Mouse (Mus musculus): ENCODE results near the gene Kat6b. TPM values are rescaled to one million over a fixed set of nuclear protein-coding genes. Genes with fewer than 3 reads are reported as not detected.
"Not testable (repeated sequence)": the region's sequence is repeated elsewhere in the genome, so short reads cannot be mapped to it uniquely, and the experiment has no call there.

Gene Kat6b
- polyA plus RNA-seq, 1 experiment from 2014 or later = 16.1 TPM

DNA sequence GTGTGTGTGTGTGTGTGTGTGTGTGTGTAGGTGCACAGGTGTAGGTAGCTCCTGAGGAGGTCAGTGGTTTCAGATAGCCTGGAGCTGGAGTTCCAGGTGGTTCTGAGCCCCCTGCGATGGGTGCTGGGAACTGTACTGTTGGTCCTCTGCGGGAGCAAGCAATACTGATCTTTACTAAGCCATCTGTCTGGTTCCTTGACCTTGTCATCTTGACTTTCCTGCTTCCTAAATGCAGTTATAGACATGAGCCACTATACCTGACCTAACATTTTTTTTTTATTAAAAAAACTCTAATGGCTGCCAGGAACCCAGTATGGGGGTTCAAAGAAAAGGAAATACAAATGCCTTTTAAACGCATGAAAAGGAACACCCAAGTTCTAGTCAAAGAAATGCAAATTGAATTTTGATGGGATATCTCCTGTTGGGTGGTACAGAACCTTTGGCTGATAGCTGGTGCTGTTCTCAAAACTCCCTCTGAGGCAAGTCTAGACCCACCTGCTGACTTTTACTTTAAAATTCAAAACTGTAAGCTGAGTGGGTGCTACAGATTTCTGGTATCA is 4.8 kb downstream of the Kat6b start:
- Histone ChIP-seq H3K27me3 (replicated peaks) (no peaks in the 10 kb centered on the region), H3K27ac (replicated peaks) (no peak overlapping the region), H3K4me3 (replicated peaks) (no peak overlapping the region), H3K36me3 (no peaks in the 10 kb centered on the region), H3K4me2 (no peak overlapping the region), H3K9ac (replicated peaks) (no peak overlapping the region), H3K9me3 (replicated peaks) (no peaks in the 10 kb centered on the region), H3K4me1 (no peaks in the 10 kb centered on the region)
- WGBS = 96% methylated on average over 3 of the region's 3 CpGs
- ATAC-seq (ENCODE audit: low FRiP score) = no peak

DNA sequence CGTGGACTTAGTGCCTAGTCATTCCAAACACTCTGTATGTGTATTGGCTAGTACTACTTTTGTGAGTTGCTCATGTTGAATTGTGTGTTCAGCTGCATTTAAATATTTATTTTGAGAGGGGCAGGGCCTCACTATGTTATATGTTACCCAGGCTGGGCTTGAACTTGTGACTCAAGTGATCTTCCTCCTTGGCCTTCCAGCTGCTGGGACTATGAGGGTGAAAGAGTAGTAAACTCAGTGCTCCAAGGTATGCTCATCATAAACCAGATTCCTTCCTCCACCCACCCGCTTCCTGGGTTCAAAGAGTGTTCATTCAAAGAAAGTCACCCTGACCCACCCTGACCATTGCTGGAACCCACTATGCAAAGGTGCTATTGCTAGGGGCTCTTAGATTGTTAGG is 5.9 kb downstream of the Kat6b start:
- WGBS = 96% methylated on average over 2 of the region's 2 CpGs
- not testable (repeated sequence) for ATAC-seq (ENCODE audit: low FRiP score)

DNA sequence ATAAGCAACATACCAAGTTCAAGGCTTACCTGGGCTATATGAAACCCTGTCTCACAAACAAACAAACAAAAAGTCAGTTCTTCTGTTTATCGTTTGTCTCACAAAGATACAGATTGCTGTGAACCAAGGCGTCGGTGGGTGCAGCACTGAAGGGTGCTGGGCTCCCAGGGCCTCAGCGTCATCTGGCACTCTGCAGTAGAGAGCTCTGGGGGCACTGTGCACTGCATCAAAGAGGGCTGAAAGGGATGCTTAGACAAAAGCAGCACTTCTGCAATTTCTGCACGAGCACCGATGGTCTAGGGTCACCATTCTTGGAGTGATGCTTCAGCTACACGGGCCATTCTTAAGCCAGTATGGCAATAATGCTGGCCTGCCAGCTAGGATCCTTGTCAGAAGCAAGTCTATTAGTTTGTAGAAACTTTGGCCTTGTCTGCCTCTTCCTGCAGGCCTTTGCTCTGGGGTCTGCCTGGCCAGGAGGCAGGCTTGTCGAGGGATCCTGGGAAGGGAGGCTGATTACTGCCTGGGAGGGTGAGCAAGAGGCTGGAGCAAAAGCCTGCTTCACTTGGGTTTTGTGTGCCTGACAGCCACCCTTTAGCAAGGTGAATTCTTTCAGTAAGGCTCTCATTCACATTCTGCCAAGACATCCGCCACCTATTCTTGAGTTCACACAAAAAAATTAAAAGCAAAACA is 7.3 kb downstream of the Kat6b start:
- 60% methylated on average over 8 of the region's 9 CpGs for WGBS
- not testable (repeated sequence) for H3K4me2 ChIP-seq; H3K36me3 ChIP-seq; ATAC-seq (ENCODE audit: low FRiP score); H3K4me3 ChIP-seq (replicated peaks); H3K27ac ChIP-seq (replicated peaks); H3K4me1 ChIP-seq; H3K9ac ChIP-seq (replicated peaks); H3K9me3 ChIP-seq (replicated peaks); H3K27me3 ChIP-seq (replicated peaks)

More for the DNA sequence above, 5.9 kb downstream of the Kat6b start:
- H3K36me3 ChIP-seq; H3K9ac ChIP-seq (replicated peaks); H3K27ac ChIP-seq (replicated peaks); H3K27me3 ChIP-seq (replicated peaks); H3K4me1 ChIP-seq; H3K4me3 ChIP-seq (replicated peaks); H3K9me3 ChIP-seq (replicated peaks); H3K4me2 ChIP-seq: not testable (repeated sequence)

DNA sequence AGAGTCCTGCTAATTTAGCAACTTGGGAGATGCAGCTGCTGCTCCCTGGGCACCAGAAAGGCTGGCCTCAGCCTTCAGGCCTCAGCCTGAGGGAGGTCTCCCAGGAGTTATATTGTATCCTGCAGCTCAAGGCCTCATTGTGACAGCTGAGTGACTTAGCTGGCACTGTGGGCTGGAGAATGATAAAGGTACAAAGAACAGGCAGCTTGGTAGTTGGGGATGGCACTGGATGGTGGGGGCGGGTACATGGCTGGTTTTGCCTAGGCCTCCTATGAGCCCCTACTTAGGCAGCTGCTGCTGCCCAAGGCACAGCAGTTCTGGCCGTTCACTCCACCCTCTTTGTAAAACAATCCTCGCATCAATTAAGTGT is 7.9 kb downstream of the Kat6b start:
- no peaks in the 10 kb centered on the region for H3K9me3 ChIP-seq (replicated peaks)
- no peaks in the 10 kb centered on the region for H3K36me3 ChIP-seq
- no peak overlapping the region for H3K4me2 ChIP-seq
- no peaks in the 10 kb centered on the region for H3K4me1 ChIP-seq
- no peak overlapping the region for H3K4me3 ChIP-seq (replicated peaks)
- ATAC-seq (ENCODE audit: low FRiP score) = no peak
- no peaks in the 10 kb centered on the region for H3K27me3 ChIP-seq (replicated peaks)
- H3K27ac ChIP-seq (replicated peaks) = no peak overlapping the region; the same call in 1 of the 2 replicates
- H3K9ac ChIP-seq (replicated peaks) = no peak overlapping the region
- 45% methylated on average over 3 of the region's 3 CpGs for WGBS

DNA sequence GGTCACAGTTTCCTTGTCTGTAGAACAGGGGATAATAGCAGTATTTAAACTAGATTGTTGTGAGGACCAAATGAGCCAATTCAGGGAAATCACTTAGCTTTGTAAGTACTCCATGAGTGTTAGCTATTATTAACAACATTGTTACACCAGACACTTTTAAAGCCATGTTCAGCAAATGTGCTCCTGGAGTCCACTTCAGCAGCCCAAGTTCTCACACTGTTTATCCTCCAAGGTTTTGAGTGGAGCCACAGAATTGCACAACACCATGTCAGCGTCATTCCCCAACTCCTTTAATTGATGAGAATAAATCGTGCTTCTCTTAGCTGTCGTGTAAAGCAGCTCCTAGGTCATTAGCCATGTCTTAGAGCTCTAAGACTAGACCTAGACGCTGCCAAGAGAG is 8.9 kb downstream of the Kat6b start:
- H3K9ac ChIP-seq (replicated peaks) = no peak overlapping the region
- 47% methylated on average over 4 of the region's 4 CpGs for WGBS

DNA sequence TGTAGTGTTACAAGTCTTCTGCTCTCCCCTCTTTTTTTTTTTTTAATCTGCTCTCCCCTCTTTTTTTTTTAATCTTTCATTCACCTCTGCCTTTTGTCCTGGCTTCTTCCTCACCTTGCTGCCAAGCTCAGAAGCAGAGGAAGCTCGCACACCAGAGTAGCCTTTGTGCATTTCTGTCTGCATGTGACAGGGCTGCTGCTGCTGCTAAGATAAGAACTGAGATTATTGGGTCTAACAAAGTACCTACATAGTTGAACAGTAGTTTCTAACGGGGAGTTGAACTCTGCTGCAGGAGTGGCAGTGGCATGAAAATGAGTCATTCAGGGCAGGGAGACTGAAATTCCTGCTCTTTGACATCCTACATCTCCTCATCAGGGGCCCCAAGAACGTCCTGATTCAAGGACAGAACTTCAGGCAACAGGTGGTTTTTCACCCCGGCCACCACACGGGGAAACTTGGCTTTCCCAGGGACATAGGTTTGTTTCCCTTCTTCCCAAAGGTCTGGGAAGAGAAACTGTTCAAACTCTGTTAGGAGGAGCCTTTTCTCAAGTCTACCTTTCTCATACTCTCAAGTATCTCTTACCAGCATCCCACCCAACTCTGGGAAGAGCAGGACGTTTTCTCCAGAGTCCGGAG is 17.2 kb downstream of the Kat6b start:
- 3% methylated on average over 7 of the region's 7 CpGs for WGBS
- Histone ChIP-seq H3K4me3 (replicated peaks) (peak overlapping the region; percentile 74), H3K27me3 (replicated peaks) (no peaks in the 10 kb centered on the region), H3K36me3 (no peaks in the 10 kb centered on the region), H3K27ac (replicated peaks) (peak overlapping the region; percentile 99), H3K9ac (replicated peaks) (peak overlapping the region; percentile 91), H3K4me1 (peaks cover 28% of the 10 kb centered on the region), H3K4me2 (peak overlapping the region; percentile 93), H3K9me3 (replicated peaks) (no peaks in the 10 kb centered on the region)
- no peak for ATAC-seq (ENCODE audit: low FRiP score)

More for the DNA sequence above, 8.9 kb downstream of the Kat6b start:
- H3K27ac ChIP-seq (replicated peaks) = no peak overlapping the region
- no peaks in the 10 kb centered on the region for H3K27me3 ChIP-seq (replicated peaks)
- H3K4me1 ChIP-seq = no peaks in the 10 kb centered on the region
- H3K36me3 ChIP-seq = no peaks in the 10 kb centered on the region
- ATAC-seq (ENCODE audit: low FRiP score) = no peak
- no peaks in the 10 kb centered on the region for H3K9me3 ChIP-seq (replicated peaks)
- no peak overlapping the region for H3K4me2 ChIP-seq
- no peak overlapping the region for H3K4me3 ChIP-seq (replicated peaks)

DNA sequence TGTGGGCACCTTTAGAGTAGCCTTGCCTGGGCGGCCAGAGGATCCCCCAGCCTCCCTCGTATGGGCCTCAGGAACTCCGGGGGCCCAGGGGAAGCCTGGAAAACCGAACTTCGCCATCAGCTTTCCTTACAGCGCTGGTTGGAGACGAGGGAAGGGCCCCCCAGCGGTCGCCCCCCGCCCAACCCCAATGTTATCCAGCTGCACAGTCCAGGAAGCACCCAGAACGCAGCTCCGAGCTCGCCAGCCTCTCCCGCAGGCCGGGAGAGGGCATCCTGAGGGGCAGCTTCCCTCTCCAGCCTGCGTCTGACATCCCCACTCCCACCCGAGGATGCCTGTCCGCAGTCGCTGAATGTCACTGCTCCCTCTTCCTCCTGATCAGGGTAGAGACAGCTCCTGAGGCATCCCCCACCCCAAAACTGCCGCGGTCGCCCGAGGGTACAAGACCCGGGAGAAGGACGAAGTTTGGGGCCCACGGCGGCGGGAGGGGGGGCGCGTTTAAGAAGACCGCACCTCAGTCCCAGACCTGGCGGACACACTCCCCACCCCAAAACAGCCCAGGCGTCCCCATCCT is 17.9 kb downstream of the Kat6b start:
- Histone ChIP-seq H3K4me3 (replicated peaks) (peak overlapping the region; percentile 74), H3K36me3 (no peaks in the 10 kb centered on the region), H3K27me3 (replicated peaks) (no peaks in the 10 kb centered on the region), H3K27ac (replicated peaks) (peak overlapping the region; percentile 99), H3K4me1 (peaks cover 33% of the 10 kb centered on the region), H3K4me2 (peak overlapping the region; percentile 93), H3K9me3 (replicated peaks) (no peaks in the 10 kb centered on the region), H3K9ac (replicated peaks) (peak overlapping the region; percentile 91)
- ATAC-seq (ENCODE audit: low FRiP score) = no peak
- WGBS = 0% methylated on average over 33 of the region's 33 CpGs

DNA sequence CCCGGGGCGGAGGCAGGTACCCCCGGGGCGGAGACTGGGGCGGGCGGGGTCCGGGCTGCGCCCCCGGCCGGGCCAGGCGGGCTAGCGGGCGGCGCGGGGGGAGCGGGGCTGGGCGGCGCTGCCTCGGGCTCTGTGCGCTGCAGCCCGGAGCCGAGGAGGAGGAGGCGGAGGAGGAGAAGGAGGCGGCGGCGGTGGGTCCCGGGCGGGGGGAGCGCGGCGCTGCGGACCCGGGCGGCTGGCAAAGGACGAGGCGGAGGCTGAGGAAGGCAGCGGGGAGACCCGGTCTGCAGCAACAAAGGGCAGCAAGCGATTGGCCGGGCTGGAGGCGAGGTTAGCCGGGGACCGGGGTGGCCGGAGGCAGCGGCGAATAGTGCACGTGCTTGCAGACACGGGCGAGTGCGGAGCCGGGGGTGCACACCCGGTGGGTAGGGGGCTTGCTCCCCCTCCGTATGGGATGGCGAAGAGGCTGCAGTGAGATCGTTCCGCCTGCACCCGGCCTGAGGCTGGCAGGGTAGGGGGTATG is 18.5 kb downstream of the Kat6b start:
- peak; percentile 48 for ATAC-seq (ENCODE audit: low FRiP score)
- Histone ChIP-seq H3K9ac (replicated peaks) (peak overlapping the region; percentile 91), H3K9me3 (replicated peaks) (no peaks in the 10 kb centered on the region), H3K4me2 (peak overlapping the region; percentile 93), H3K4me3 (replicated peaks) (peak overlapping the region; percentile 74), H3K27me3 (replicated peaks) (no peaks in the 10 kb centered on the region), H3K27ac (replicated peaks) (peak overlapping the region; percentile 99), H3K4me1 (peaks cover 33% of the 10 kb centered on the region), H3K36me3 (no peaks in the 10 kb centered on the region)
- WGBS = under 1% methylated on average over 40 of the region's 57 CpGs

DNA sequence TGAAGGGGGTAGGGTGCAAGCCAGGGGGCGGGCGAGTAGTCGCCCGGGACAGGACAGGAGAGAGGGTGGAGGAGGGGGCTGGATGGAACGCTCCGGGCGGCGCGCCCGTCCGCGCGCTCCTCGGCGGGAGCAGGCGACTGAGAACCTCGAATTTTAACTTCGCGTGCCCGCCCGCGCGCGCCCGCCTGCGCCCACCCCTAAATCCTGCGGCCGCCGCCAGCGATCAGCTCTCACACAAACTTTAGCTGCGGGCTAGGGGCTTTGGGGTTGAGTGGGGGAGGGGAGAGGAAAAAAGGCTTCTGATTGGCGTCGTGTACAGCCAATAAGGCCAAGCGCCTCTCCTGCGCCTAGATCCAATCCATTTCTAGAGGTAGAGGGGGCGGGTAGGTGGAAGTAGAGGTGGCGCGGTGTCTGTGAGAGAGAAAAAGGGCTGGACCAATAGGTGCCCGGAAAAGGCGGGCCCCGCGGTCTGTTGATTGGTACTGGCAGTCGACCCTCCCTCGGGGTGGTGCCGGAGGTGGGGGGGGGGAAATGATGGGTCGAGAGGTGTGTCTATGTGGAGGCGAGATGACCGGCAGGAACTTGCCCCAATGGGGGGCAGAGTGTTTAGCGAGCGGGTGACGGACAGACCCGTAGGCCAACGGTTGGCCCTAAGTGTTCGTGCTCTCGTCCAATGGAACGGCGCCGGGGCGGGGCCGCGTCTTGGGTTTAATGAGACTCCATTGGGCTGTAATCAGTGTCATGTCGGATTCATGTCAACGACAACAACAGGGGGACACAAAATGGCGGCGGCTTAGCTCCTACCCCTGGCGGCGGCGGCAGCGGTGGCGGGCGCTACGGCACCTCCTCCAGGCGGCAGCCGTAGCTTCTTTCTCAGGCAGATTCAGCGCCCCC is 19.2 kb downstream of the Kat6b start:
- under 1% methylated on average over 66 of the region's 75 CpGs for WGBS
- Histone ChIP-seq H3K4me1 (peaks cover 37% of the 10 kb centered on the region), H3K4me3 (replicated peaks) (peak overlapping the region; percentile 74), H3K9ac (replicated peaks) (peak overlapping the region; percentile 91), H3K9me3 (replicated peaks) (no peaks in the 10 kb centered on the region), H3K27me3 (replicated peaks) (no peaks in the 10 kb centered on the region), H3K4me2 (peak overlapping the region; percentile 93), H3K36me3 (no peaks in the 10 kb centered on the region), H3K27ac (replicated peaks) (peak overlapping the region; percentile 99)
- ATAC-seq (ENCODE audit: low FRiP score) = peak; percentile 96

DNA sequence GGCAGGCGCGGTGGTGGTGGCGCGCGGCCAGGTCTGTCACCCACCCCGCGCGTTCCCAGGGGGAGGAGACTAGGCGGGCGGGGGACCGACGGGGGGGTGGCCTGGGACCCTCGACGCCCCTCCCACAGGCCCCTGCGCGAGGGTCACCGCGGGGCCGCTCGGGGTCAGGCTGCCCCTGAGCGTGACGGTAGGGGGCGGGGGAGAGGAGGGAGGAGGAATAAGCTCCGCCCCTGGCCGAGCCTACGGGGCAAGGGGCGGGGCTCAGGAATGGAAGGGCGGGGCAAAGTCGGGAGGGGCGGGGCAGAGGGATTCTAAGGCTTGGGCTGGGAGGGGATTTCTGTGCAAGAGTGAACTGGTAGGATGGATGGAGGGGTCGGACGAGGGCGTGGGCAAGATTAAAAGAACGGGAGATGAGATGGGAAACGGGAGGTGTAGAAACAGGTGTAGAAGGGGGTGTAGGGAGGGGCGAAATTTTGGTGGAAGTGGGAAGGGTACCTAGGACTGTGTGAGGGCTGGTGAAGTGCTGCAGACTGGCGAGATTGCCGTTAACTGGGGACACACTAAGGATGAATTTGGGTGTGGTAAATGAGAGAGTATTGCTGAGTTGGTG is 19.9 kb downstream of the Kat6b start:
- peak; percentile 22 for ATAC-seq (ENCODE audit: low FRiP score)
- Histone ChIP-seq H3K4me3 (replicated peaks) (peak overlapping the region; percentile 74), H3K27ac (replicated peaks) (peak overlapping the region; percentile 99), H3K4me2 (peak overlapping the region; percentile 64), H3K36me3 (no peaks in the 10 kb centered on the region), H3K4me1 (peaks cover 37% of the 10 kb centered on the region), H3K9ac (replicated peaks) (peak overlapping the region; percentile 74), H3K9me3 (replicated peaks) (no peaks in the 10 kb centered on the region), H3K27me3 (replicated peaks) (no peaks in the 10 kb centered on the region)
- WGBS = under 1% methylated on average over 31 of the region's 38 CpGs

DNA sequence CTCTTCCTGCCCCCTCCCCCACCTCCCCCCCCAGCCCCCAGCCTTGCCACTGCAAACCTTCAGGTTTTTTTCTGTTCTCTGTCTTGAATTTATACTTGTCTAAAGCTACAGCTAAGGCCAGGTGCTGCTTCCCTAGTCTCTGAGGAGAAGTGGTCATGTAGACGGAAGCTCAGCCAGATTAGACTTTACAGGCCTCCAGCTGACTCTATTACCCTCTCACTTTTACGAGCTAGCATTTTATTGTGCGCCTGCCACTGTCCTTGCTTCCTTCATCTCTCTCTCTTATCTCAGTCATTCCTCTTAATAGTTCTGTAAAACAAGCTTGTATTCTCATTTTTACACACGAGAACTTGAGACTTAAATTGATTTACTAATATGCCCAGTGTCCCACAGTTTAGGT is 23.8 kb downstream of the Kat6b start:
- peaks cover 29% of the 10 kb centered on the region for H3K4me1 ChIP-seq
- no peak overlapping the region for H3K27ac ChIP-seq (replicated peaks)
- 20% methylated on average over 4 of the region's 4 CpGs for WGBS
- no peak overlapping the region for H3K4me2 ChIP-seq
- no peak overlapping the region for H3K4me3 ChIP-seq (replicated peaks)
- no peaks in the 10 kb centered on the region for H3K9me3 ChIP-seq (replicated peaks)
- no peak for ATAC-seq (ENCODE audit: low FRiP score)
- no peaks in the 10 kb centered on the region for H3K27me3 ChIP-seq (replicated peaks)
- no peak overlapping the region for H3K9ac ChIP-seq (replicated peaks)
- H3K36me3 ChIP-seq = no peaks in the 10 kb centered on the region
